Mouse (Mus musculus) G1E (cell line): ENCODE results near the gene Chst12. TPM values are rescaled to one million over a fixed set of nuclear protein-coding genes. Genes with fewer than 3 reads are reported as not detected.

ENCODE experiments used
- ATAC-seq: 2 replicates; pipeline ENCODE4 v1.8.0; 2016; ENCODE audit warnings: mild to moderate bottlenecking; ENCODE audit not compliant: insufficient number of reproducible peaks, poor library complexity, low FRiP score, severe bottlenecking; ENCODE audit errors: extremely low read depth
- DNase-seq: peaks from one replicate; pipeline ENCODE4 v3.0.0; 2012; ENCODE audit warnings: low spot score
- H3K27me3 ChIP-seq: 2 replicates; pipeline ENCODE4 v1.6.1; 2012; ENCODE audit warnings: mild to moderate bottlenecking, low read length, inconsistent platforms; ENCODE audit not compliant: insufficient read depth
- H3K36me3 ChIP-seq: replicated peaks from 2 replicates; pipeline ENCODE3; 2012; ENCODE audit warnings: mild to moderate bottlenecking, inconsistent platforms
- H3K4me1 ChIP-seq: 2 replicates; pipeline ENCODE4 v1.6.1; 2012; ENCODE audit warnings: low read depth, low read length, inconsistent platforms, mixed read lengths; ENCODE audit not compliant: insufficient read depth
- H3K4me3 ChIP-seq: 2 replicates; pipeline ENCODE4 v1.5.1; 2012; ENCODE audit warnings: low read depth, mild to moderate bottlenecking, inconsistent platforms, low read length, moderate library complexity, mixed read lengths
- H3K9me3 ChIP-seq: replicated peaks from 2 replicates; pipeline ENCODE4 v1.6.1; 2012; ENCODE audit warnings: inconsistent platforms
- CTCF ChIP-seq: IDR thresholded peaks from 2 replicates; pipeline ENCODE4 v1.5.1; 2012; ENCODE audit warnings: low read depth, low read length, inconsistent platforms, mixed read lengths
- GATA1 ChIP-seq: IDR thresholded peaks from 2 replicates; pipeline ENCODE4 v1.6.1; 2012; ENCODE audit warnings: borderline replicate concordance, low read length, inconsistent platforms, mixed read lengths
- GATA2 ChIP-seq: IDR thresholded peaks from 2 replicates; pipeline ENCODE4 v1.6.1; 2012; ENCODE audit warnings: low read depth, low read length, inconsistent platforms, borderline replicate concordance
- POLR2AphosphoS5 ChIP-seq: IDR thresholded peaks from 2 replicates; pipeline ENCODE4 v1.6.1; 2012; ENCODE audit warnings: low read depth, low read length, inconsistent platforms; ENCODE audit not compliant: insufficient replicate concordance
- TAL1 ChIP-seq: conservative IDR thresholded peaks from 2 replicates; pipeline ENCODE4 v1.6.1; 2012; ENCODE audit warnings: low read depth, low read length, inconsistent platforms, mixed read lengths
- polyA plus RNA-seq: library from polyadenylated mRNA; stranded (reverse); fragments of >175 nt; gene quantifications from 2 replicates; pipeline ENCODE4 v1.2.3, GENCODE M21; 2012
- total RNA-seq, 2 experiments: library from RNA; stranded (forward) in 1 of 2; stranded (reverse) in 1 of 2; fragments of 200-1000 nt in 1 of 2; fragments of >200 nt in 1 of 2; fragmentation: Nextera tagmentation in 1 of 2; gene quantifications; 2 replicates each; pipeline ENCODE4 v1.2.3; 2014 to 2017

The Chst12 gene
- total and polyA plus RNA-seq, 3 experiments, result 0.16 to 0.36 TPM; not detected in 1

GRCm38 (mm10) chr5:140564896-140565295 is 59.5 kb downstream of the Chst12 start, which contains the start of gene Grifin:
Gene Grifin, minus strand, starts transcription at chr5:140565071.
- Histone ChIP-seq H3K9me3 (no peaks in the 10 kb centered on the region), H3K36me3 (no peaks in the 10 kb centered on the region), H3K4me1 (peaks cover 6% of the 10 kb centered on the region; the same call in 1 of the 2 replicates), H3K27me3 (peaks cover 33% of the 10 kb centered on the region), H3K4me3 (no peak within 1 kb of the TSS)
- DNase-seq, result no peak
- TF ChIP-seq GATA1 (no peak), GATA2 (no peak), CTCF (no peak), TAL1 (no peak), POLR2AphosphoS5 (no peak)
- ATAC-seq, result peak; percentile 37; the same call in 1 of the 2 replicates

- H3K27me3 ChIP-seq, result peaks cover 33% of the 10 kb centered on the region
- peaks cover 6% of the 10 kb centered on the region; the same call in 1 of the 2 replicates for H3K4me1 ChIP-seq
- TF ChIP-seq POLR2AphosphoS5 (no peak), GATA1 (no peak), TAL1 (no peak), CTCF (no peak), GATA2 (no peak)
- H3K4me3 ChIP-seq, result no peak overlapping the region
- ATAC-seq (no peak), DNase-seq (no peak)
- no peaks in the 10 kb centered on the region for H3K9me3 ChIP-seq
- no peaks in the 10 kb centered on the region for H3K36me3 ChIP-seq
Observed at GRCm38 (mm10) chr5:140565451-140565850, 60.1 kb downstream of the Chst12 start.

- peaks cover 6% of the 10 kb centered on the region; the same call in 1 of the 2 replicates for H3K4me1 ChIP-seq
- no peaks in the 10 kb centered on the region for H3K9me3 ChIP-seq
- no peak for ATAC-seq
Observed at GRCm38 (mm10) chr5:140565856-140566255, 60.5 kb downstream of the Chst12 start.

GRCm38 (mm10) chr5:140566271-140566670 is 60.9 kb downstream of the Chst12 start:
- no peak for DNase-seq
- no peak for TF ChIP-seq TAL1
- no peak for TF ChIP-seq CTCF
- no peak for TF ChIP-seq GATA2

More at GRCm38 (mm10) chr5:140565856-140566255, 60.5 kb downstream of the Chst12 start:
- Histone ChIP-seq H3K36me3 (no peaks in the 10 kb centered on the region), H3K27me3 (peaks cover 33% of the 10 kb centered on the region), H3K4me3 (no peak overlapping the region)
- DNase-seq, result peak; percentile 31
- no peak for TF ChIP-seq POLR2AphosphoS5
- TF ChIP-seq GATA1, result no peak
- TF ChIP-seq TAL1, result no peak
- TF ChIP-seq CTCF, result no peak
- no peak for TF ChIP-seq GATA2

GRCm38 (mm10) chr5:140567321-140567720 is 62.0 kb downstream of the Chst12 start:
- no peak for DNase-seq
- no peak for ATAC-seq

More at GRCm38 (mm10) chr5:140566271-140566670, 60.9 kb downstream of the Chst12 start:
- Histone ChIP-seq H3K36me3 (no peaks in the 10 kb centered on the region), H3K27me3 (peaks cover 33% of the 10 kb centered on the region), H3K4me3 (no peak overlapping the region), H3K9me3 (no peaks in the 10 kb centered on the region), H3K4me1 (peaks cover 6% of the 10 kb centered on the region; the same call in 1 of the 2 replicates)
- ATAC-seq, result no peak

GRCm38 (mm10) chr5:140567751-140568150 is 62.4 kb downstream of the Chst12 start:
- TF ChIP-seq TAL1 (no peak), CTCF (no peak), POLR2AphosphoS5 (no peak), GATA1 (no peak), GATA2 (no peak)
- DNase-seq (no peak), ATAC-seq (no peak)
- Histone ChIP-seq H3K27me3 (peaks cover 44% of the 10 kb centered on the region), H3K4me3 (no peak overlapping the region), H3K36me3 (no peaks in the 10 kb centered on the region), H3K4me1 (peaks cover 6% of the 10 kb centered on the region; the same call in 1 of the 2 replicates), H3K9me3 (no peaks in the 10 kb centered on the region)

More at GRCm38 (mm10) chr5:140567321-140567720, 62.0 kb downstream of the Chst12 start:
- Histone ChIP-seq H3K27me3 (peaks cover 40% of the 10 kb centered on the region), H3K4me3 (no peak overlapping the region), H3K9me3 (no peaks in the 10 kb centered on the region), H3K36me3 (no peaks in the 10 kb centered on the region), H3K4me1 (peaks cover 6% of the 10 kb centered on the region; the same call in 1 of the 2 replicates)
- TF ChIP-seq CTCF, result no peak
- no peak for TF ChIP-seq GATA1
- no peak for TF ChIP-seq POLR2AphosphoS5
- no peak for TF ChIP-seq TAL1
- TF ChIP-seq GATA2, result no peak
